In genomic region chr16:4886690-4887020, GRCm38 (mm10) we compare ENCODE assay signal across 8 mouse cellular contexts. TPM values are rescaled to one million over a fixed set of nuclear protein-coding genes. Genes with fewer than 3 reads are reported as not detected.
DNase-seq lines count a peak whose midpoint lies in the region; ATAC-seq and TF ChIP-seq lines count a peak whose summit lies in the region.

No protein-coding gene starts in this region.

- DNase-seq in liver, adult 2 months (ENCODE audit: extremely low read depth, low read depth, low spot score) = peak; percentile 85
- DNase-seq in liver = no peak
- no peak for DNase-seq in intestine, embryonic 14.5 days (ENCODE audit: low spot score)
- no peak for DNase-seq in spleen, adult 12 weeks (ENCODE audit: low spot score)
- no peak for DNase-seq in right cerebral cortex, postnatal 36 days (ENCODE audit: low spot score in 2 of 2)
- no peak for DNase-seq in adrenal gland, adult 18-20 months (ENCODE audit: low spot score in 2 of 2)

- ATAC-seq in embryonic facial prominence, embryonic 13.5 days (ENCODE audit: insufficient number of reproducible peaks, insufficient read depth, low FRiP score, low TSS enrichment, low read depth) = no peak
- no peak for ATAC-seq in intestine, embryonic 14.5 days (replicated peaks; ENCODE audit: low FRiP score, low TSS enrichment, low read depth)
- ATAC-seq in neural tube, embryonic 12.5 days (ENCODE audit: low FRiP score, low read depth) = no peak; the same call in 1 of the 2 replicates

- H3K27ac ChIP-seq in liver, adult 2 months (replicated peaks; ENCODE audit: insufficient read depth, low read depth, low read length) = peak overlapping the region; percentile 96
- H3K27ac ChIP-seq in embryonic facial prominence, embryonic 13.5 days = peak overlapping the region; percentile 82; the same call in 1 of the 2 replicates
- H3K27ac ChIP-seq in intestine, embryonic 14.5 days (ENCODE audit: low read depth) = peak overlapping the region; percentile 69
- no peak overlapping the region for H3K27ac ChIP-seq in neural tube, embryonic 12.5 days

- TF ChIP-seq POLR2A in liver, adult 2 months (IDR thresholded peaks at IDR 0.05; ENCODE audit: extremely low read depth, insufficient read depth, low read length) = no peak

- no peak for TF ChIP-seq CTCF in liver, adult 2 months (IDR thresholded peaks at IDR 0.05; ENCODE audit: low read depth, low read length)

- H3K9ac ChIP-seq in liver, adult 2 months (ENCODE audit: low read depth, low read length) = peak overlapping the region; percentile 89
- peak overlapping the region; percentile 94 for H3K9ac ChIP-seq in embryonic facial prominence, embryonic 13.5 days
- peak overlapping the region; percentile 90 for H3K9ac ChIP-seq in intestine, embryonic 14.5 days (ENCODE audit: low read length)
- H3K9ac ChIP-seq in neural tube, embryonic 12.5 days = peak overlapping the region; percentile 80

- H3K4me3 ChIP-seq in liver, adult 2 months (ENCODE audit: insufficient read depth, low read depth, low read length) = peak overlapping the region; percentile 91
- H3K4me3 ChIP-seq in embryonic facial prominence, embryonic 13.5 days = peak overlapping the region; percentile 75
- peak overlapping the region; percentile 94 for H3K4me3 ChIP-seq in intestine, embryonic 14.5 days (ENCODE audit: low read depth, low read length)
- peak overlapping the region; percentile 77 for H3K4me3 ChIP-seq in neural tube, embryonic 12.5 days

- peak overlapping the region; percentile 84 for H3K4me2 ChIP-seq in embryonic facial prominence, embryonic 13.5 days
- peak overlapping the region; percentile 64 for H3K4me2 ChIP-seq in intestine, embryonic 14.5 days (ENCODE audit: low read length)
- H3K4me2 ChIP-seq in neural tube, embryonic 12.5 days (replicated peaks) = peak overlapping the region; percentile 83

- H3K36me3 ChIP-seq in liver, adult 2 months (ENCODE audit: control insufficient read depth, insufficient read depth, low read length) = 0 out of 2 replicates have a peak, but pooled peaks cover 2% of the 10 kb centered on the region
- H3K36me3 ChIP-seq in embryonic facial prominence, embryonic 13.5 days = peaks cover 9% of the 10 kb centered on the region; the same call in 1 of the 2 replicates
- no peaks in the 10 kb centered on the region for H3K36me3 ChIP-seq in intestine, embryonic 14.5 days (ENCODE audit: control insufficient read depth, insufficient read depth, low read length)
- H3K36me3 ChIP-seq in neural tube, embryonic 12.5 days = no peaks in the 10 kb centered on the region

- under 1% methylated on average over 8 of the region's 8 CpGs for WGBS in liver, adult 2 months
- WGBS in embryonic facial prominence, embryonic 13.5 days = 2% methylated on average over 8 of the region's 8 CpGs
- 3% methylated on average over 8 of the region's 8 CpGs for WGBS in intestine, embryonic 14.5 days
- under 1% methylated on average over 8 of the region's 8 CpGs for WGBS in neural tube, embryonic 12.5 days

- H3K79me2 ChIP-seq in liver, adult 2 months (ENCODE audit: control insufficient read depth, insufficient read depth, low read length) = peaks cover 29% of the 10 kb centered on the region; the same call in 1 of the 2 replicates

- H3K9me3 ChIP-seq in embryonic facial prominence, embryonic 13.5 days = no peaks in the 10 kb centered on the region
- H3K9me3 ChIP-seq in intestine, embryonic 14.5 days (ENCODE audit: control insufficient read depth, low read length) = no peaks in the 10 kb centered on the region
- H3K9me3 ChIP-seq in neural tube, embryonic 12.5 days = no peaks in the 10 kb centered on the region

- peaks cover 35% of the 10 kb centered on the region for H3K4me1 ChIP-seq in liver, adult 2 months (ENCODE audit: control insufficient read depth, insufficient read depth, low read length)
- peaks cover 32% of the 10 kb centered on the region for H3K4me1 ChIP-seq in embryonic facial prominence, embryonic 13.5 days
- H3K4me1 ChIP-seq in intestine, embryonic 14.5 days (replicated peaks; ENCODE audit: control insufficient read depth, insufficient read depth, low read length) = peaks cover 19% of the 10 kb centered on the region
- peaks cover 25% of the 10 kb centered on the region for H3K4me1 ChIP-seq in neural tube, embryonic 12.5 days

- no peaks in the 10 kb centered on the region for H3K27me3 ChIP-seq in liver, adult 2 months (ENCODE audit: control insufficient read depth, insufficient read depth, low read length)
- no peaks in the 10 kb centered on the region for H3K27me3 ChIP-seq in embryonic facial prominence, embryonic 13.5 days
- no peaks in the 10 kb centered on the region for H3K27me3 ChIP-seq in intestine, embryonic 14.5 days (replicated peaks; ENCODE audit: control insufficient read depth, insufficient read depth, low read length)
- H3K27me3 ChIP-seq in neural tube, embryonic 12.5 days (replicated peaks) = no peaks in the 10 kb centered on the region

RNA-seq across cellular contexts. Expression of gene Mgrn1, which starts 0.6 kb away (rescaled TPM):
- total RNA-seq in liver, adult 2 months (2014; rRNA removed) = 28.2 and 42.8 TPM in 2 replicates
- 59.0 and 71.0 TPM in 2 replicates for polyA plus RNA-seq in liver, adult 2 months (2012; rRNA removed)
- 87.7 and 95.2 TPM in 2 replicates for polyA plus RNA-seq in embryonic facial prominence, embryonic 13.5 days (2015; fragmentation: Nextera tagmentation; extraction: Ambion mirVana)
- polyA plus RNA-seq in intestine, embryonic 14.5 days (2014; fragmentation: Nextera tagmentation; extraction: Ambion mirVana) = 83.7 and 87.6 TPM in 2 replicates
- 92.5 and 93.3 TPM in 2 replicates for polyA plus RNA-seq in neural tube, embryonic 12.5 days (2016; fragmentation: Nextera tagmentation; extraction: Ambion mirVana)
- total RNA-seq in adrenal gland, adult 18-20 months (2021) = 10 to 100 TPM; 83.7 to 86.4 TPM

RNA-seq across cellular contexts. Expression of gene Ubald1, which starts 6.5 kb away (rescaled TPM):
- 4.0 and 7.1 TPM in 2 replicates for total RNA-seq in liver, adult 2 months (2014; rRNA removed)
- polyA plus RNA-seq in liver, adult 2 months (2012; rRNA removed) = 13.6 and 15.5 TPM in 2 replicates
- polyA plus RNA-seq in embryonic facial prominence, embryonic 13.5 days (2015; fragmentation: Nextera tagmentation; extraction: Ambion mirVana) = 40.2 and 41.5 TPM in 2 replicates
- polyA plus RNA-seq in intestine, embryonic 14.5 days (2014; fragmentation: Nextera tagmentation; extraction: Ambion mirVana) = 39.3 and 40.6 TPM in 2 replicates
- 41.9 and 45.0 TPM in 2 replicates for polyA plus RNA-seq in neural tube, embryonic 12.5 days (2016; fragmentation: Nextera tagmentation; extraction: Ambion mirVana)
- 10 to 100 TPM; 33.3 to 39.0 TPM for total RNA-seq in adrenal gland, adult 18-20 months (2021)

RNA-seq across cellular contexts. Expression of gene 4930562C15Rik, which starts 51.4 kb away (rescaled TPM):
- not detected in 2 replicates for total RNA-seq in liver, adult 2 months (2014; rRNA removed)
- not detected in 2 replicates for polyA plus RNA-seq in liver, adult 2 months (2012; rRNA removed)
- 0.44 and 0.89 TPM in 2 replicates for polyA plus RNA-seq in embryonic facial prominence, embryonic 13.5 days (2015; fragmentation: Nextera tagmentation; extraction: Ambion mirVana)
- polyA plus RNA-seq in intestine, embryonic 14.5 days (2014; fragmentation: Nextera tagmentation; extraction: Ambion mirVana) = 0.43 and 0.55 TPM in 2 replicates
- polyA plus RNA-seq in neural tube, embryonic 12.5 days (2016; fragmentation: Nextera tagmentation; extraction: Ambion mirVana) = 0.27 and 0.51 TPM in 2 replicates
- total RNA-seq in adrenal gland, adult 18-20 months (2021) = not detected

RNA-seq across cellular contexts. Expression of gene Nudt16l1, which starts 51.9 kb away (rescaled TPM):
- 12.2 and 16.2 TPM in 2 replicates for total RNA-seq in liver, adult 2 months (2014; rRNA removed)
- 53.5 and 57.0 TPM in 2 replicates for polyA plus RNA-seq in liver, adult 2 months (2012; rRNA removed)
- 179 and 185 TPM in 2 replicates for polyA plus RNA-seq in embryonic facial prominence, embryonic 13.5 days (2015; fragmentation: Nextera tagmentation; extraction: Ambion mirVana)
- polyA plus RNA-seq in intestine, embryonic 14.5 days (2014; fragmentation: Nextera tagmentation; extraction: Ambion mirVana) = 145 and 162 TPM in 2 replicates
- 124 and 125 TPM in 2 replicates for polyA plus RNA-seq in neural tube, embryonic 12.5 days (2016; fragmentation: Nextera tagmentation; extraction: Ambion mirVana)
- 10 to 100 TPM; 46.1 to 62.3 TPM for total RNA-seq in adrenal gland, adult 18-20 months (2021)
